Mouse (Mus musculus) embryo, embryonic 10.5 days (tissue): ENCODE data around the gene Adad2.

Source experiments
- DNase-seq: peaks from one replicate; pipeline ENCODE4 v3.0.0-alpha.2; 2015; ENCODE audit warnings: low spot score

The Adad2 gene

DNA sequence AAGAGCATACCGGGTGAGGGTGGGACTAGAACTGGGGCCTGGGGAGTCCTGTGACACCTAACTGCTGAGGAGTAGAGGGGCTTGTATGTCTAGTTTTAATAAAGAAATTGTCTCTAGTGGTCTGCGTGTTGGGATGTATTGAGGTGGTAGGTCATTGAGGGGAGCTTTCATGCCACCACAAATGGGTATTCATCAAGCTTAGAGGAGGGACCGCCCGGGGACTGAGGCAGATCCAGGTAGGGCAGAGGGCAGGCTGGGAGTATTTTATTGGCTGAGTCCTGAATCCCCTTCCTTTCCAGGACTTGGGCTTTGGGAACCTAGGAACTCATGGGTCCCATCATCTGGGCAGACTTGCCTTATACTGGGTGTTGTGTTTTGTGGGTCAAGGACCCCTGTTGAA, 4.3 kb downstream of the Adad2 start:
- DNase-seq = no peak

DNA sequence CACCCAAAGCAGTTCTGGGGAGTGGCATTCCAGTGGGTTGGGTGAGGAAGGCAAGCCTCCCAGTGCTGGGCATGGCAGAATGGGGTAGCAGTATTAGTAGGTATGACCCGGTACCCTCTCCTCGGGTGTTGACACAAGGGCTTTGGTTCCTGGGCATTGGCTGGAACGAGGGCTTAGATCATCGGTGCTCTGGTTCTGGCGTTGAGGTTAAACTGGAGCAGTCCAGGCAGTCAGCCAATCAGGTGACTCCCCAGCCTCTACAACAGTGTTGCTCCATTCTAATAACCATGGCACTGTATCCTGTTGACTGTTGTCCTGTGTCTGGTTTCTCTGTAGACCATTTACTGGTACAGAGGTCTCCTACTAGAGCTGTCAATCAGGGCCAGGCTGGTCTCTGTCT, 5.0 kb downstream of the Adad2 start:
- DNase-seq = no peak

DNA sequence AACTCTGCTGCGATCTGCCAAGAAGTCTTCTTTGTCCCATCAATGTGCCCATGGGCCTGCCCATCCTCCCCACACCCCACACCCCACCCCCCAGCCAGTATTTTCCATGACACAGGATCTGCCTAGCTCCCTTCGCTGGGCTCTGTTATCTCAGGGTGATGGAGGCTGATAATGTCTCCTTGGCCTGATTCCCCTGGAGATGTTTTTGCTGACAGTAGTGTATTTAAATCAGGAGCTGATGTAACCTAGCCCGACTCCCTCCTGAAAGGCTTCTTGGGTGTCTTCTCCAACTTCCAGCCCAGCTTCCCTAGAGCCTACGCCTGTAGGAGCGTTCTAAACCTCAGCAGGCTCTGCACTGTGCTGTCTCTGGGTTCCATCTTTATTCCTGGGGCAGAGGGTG, 6.3 kb downstream of the Adad2 start:
- no peak for DNase-seq

DNA sequence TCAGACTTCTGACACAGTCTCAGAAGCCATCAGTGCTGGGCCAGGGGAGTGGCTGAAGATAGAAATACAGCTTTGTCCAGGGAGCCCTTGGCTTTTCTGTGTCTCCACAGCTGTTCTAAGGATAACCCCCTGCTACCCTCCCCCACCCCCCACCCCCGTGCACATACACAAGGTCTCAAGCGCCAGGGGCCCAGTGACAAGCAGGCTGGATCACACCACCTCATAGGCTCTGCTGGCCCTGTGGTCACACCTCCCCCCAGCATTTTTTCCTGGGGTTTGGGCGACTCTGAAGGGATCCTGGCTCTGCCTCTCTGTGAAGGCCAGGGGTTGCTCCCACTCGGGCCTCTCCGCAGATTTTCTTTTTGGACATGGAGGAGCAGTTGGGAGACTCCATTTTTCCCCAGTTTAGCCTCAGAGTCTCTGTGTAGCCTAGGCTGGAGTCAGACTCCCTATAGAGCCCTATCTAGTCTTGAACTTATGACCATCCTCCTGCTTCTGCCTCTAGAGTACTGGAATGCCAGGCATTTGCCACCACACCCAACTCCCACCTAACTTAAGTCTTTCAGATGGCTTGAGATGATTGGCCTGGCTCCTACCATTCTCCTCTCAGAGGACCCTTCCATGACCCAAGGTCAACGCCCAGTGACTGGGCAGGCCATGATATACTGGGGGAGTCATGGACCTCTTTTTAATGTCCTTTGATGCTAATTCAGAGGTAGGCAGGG, 7.7 kb downstream of the Adad2 start:
- no peak for DNase-seq

DNA sequence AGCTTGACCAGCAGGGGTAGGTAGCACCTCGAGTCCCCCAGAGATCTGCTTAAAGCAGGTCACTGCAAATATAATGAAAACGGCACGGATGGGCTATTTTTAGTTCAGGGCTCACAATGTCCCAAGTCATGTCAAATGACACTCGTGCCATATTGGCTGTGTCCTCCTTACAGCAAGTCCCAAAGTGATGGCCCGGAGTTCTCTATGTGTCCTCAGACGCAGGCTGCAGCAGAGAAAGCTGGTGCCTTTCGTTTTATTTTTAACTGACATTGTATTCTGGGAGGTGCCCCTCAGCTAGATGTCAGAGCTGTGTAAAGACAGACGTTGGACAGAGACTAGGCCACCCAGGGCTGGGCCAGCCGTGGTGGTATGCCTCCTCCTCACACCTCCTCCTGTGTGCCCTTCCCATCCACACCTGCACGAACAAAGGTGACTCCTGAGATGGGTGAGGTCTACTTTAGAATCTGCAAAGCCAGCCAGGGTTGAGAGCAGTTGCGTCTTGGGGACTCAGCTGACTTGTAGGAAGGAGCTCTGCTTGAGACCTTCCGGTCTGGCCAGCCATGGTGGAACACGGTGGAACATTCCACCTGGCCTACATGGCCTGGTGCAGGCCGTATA, 8.4 kb downstream of the Adad2 start:
- no peak for DNase-seq

DNA sequence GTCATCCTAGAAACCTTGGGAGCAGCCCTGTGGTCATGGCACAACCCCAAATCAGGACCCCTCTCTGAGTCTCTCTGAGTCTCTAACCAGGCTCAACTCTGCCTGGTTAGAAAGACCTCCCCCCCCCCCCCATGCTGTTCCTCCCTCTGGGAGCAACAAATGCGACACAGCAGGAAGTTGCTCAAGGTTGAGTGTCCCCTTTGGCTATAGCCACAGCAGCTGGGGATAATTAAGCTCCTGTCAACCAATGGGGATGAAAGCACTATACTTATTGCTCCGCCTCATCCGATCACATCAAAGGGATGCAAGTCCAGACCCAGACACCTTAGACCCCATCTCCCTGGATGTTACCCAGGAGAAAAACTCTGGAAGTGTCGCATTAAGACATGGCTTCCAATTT, 10.0 kb downstream of the Adad2 start:
- no peak for DNase-seq

DNA sequence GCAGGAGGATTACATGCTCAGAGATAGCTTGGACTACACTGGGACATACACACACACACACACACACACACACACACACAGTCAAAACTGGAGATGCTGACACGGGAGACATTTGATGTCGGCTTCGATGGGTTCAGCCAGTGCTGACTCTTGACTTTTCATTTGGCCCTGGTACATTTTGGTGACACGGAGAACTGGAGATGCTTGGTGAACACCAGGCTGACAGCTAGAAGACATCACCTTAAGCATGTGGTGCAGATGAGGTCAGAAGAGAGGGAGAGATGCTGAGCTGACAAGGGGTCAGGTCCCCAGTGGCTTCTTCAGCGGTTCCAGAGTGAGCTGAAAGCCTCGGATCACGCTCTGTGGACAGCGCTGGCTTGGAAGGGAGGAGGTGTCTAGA, 10.5 kb downstream of the Adad2 start:
- DNase-seq = no peak

DNA sequence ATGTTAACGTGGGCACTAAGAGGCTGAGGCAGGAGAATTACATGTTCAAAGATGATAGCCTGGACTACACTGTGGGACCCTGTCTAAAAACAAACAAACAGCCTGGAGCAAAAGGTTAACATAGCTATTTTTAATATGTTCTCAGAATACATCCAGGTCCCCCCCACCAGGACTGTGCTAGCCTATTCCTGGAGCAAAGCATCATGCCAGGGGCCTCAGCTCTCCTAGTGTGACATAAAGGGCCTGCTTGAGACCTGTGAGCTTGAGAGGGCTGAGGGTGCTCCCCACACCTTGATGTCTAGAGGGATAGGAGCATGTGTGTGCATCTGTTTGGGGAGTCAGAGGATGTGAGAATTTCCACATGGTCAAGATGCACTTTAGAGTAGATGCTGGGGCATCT, 11.2 kb downstream of the Adad2 start:
- DNase-seq = no peak

DNA sequence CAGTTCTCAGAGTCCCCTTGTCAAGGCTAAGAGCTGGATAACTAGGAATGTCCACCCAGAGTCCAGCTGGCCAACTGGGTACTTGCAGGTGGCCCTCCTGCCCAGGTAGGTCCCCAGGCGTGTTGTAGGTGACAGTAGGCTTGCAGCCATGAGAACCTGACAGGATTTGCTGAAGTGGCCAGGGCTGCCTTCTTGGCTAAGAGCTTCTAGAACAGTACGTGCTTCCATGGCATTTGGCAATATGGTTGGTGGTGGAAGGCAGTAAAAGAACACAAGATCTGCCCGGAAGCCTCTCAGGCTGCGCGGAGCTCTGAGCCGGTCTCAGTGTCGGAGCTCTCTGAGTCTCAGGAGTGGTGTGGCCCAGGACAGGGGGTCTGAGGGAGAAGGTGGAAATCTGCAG, 12.4 kb downstream of the Adad2 start:
- DNase-seq = no peak

DNA sequence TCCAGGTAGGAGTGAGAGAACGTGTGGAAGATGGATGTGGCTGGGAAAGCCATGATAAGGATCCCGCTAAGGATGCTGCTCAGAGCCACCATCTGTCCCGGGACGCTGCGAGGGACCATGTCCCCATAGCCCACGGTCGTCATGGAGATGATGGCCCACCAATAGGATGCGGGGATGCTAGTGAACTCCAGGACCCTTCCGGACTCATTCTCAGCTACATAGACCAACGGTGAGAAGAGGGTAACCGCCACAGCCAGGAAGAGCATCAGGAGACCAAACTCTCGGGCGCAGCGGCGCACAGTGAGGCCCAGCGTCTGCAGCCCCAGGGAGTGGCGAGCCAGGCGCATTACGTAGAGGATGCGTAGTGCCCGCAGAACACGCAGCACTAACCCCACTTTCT, 13.2 kb downstream of the Adad2 start:
- no peak for DNase-seq

DNA sequence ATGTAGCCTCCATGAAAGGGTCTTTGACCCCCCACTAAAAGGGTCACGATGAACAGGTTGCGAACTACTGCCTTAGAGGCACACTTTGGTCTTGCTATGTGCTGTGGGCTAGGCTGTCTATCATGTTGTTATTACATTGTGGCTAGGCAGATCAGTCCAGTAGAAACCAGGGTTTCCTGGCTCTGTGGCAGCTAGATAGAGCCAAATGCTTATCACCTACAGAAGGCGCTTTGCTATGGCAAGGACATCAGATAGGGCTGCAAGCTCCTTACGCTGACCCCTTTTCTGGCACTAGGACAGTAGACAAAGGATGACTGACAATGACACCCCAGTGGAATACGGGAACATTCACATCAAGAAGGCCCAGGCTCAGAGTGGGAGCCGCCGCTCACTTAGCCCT, 14.7 kb downstream of the Adad2 start:
- DNase-seq = no peak

DNA sequence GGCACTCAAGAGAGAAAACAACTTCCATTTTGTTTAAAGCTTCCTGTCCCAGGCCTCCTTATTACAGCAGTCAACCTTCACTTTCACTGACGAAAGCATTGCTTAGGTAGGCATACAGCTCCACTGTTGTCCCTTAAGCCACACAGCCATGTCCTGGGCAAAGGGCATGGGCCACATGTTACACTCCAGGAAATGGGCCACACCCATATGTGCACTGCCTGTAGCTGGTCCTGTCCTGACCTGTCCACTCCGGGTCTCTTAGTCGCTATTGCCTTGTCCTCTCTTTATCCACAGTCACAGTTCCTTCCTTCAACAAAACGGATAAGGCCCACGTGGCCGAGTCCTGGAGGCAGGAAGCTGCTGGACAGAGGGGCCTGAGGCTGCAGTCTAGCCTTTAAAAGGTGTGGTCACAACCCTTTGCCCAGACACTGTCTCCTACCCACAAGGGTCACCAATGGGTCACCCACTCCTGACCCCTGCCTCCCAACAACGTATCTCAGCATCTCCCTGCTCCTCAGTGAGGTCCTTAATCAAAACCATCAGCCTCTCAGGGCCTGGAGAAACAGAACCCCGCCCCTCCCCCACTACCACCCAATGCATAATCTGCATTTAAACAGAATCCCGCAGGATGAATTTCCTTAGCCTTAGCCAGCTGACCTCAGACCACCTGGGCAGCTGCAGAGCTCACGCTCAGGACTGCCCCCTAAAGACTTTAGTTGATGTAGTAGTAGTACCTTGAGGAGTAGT, 15.2 kb downstream of the Adad2 start:
- DNase-seq = peak; percentile 71

DNA sequence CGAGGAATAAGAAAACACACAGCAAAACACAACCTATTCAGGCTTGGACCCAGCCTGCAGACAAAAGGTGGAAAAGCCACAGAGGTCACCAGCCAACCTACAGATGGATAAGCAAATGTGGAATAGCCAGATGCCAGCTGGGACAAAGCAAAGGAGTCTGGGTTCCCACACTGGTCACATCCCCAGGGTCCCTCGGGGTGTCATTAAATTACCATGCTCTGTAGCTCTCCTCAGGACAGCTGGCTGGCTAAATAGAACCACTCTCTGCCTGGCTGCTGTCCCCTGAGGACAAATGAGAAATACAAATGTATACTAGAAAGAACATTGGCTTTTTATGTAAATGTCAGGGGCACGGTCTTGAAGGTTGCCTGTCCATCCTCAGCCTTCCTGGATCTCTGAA, 18.3 kb downstream of the Adad2 start:
- DNase-seq = peak; percentile 64

DNA sequence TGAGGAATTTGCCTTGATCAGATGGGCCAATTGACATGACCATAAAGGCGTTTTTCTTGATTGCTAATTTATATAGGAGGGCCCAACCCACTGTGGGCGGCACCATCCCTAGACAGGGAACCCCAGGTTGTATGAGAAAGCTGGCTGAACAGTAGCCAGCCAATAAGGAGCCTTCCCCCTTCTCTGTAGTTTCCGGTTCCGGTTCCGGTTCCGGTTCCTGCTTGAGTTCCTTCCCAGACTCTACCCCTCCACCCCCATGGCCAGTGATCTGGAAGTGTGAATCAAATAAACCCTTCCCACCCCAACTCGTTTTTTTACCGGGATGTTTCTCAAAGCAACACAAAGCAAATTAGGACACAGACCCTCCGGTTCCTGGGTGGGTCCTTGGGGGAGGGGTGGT, 19.7 kb downstream of the Adad2 start:
- DNase-seq = no peak

DNA sequence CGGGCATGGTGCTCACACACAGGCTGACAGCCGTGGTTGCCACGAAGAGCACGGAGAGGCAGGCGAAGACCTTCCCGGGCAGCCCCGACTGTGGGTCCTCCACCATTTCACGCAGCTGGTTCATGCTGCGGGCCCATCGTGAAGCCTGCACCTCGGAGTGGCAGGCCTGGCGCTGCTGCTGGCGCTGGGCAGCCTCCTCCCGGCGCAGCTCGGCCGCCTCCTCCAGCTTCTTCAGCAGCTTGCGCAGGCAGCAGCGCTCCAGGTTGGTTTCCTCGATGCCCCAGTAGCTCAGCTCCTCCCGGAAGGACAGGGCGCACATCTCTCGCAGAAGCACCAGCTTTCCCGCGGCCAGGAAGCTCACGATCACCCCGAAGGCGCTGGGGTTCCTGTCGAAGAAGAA, 20.4 kb downstream of the Adad2 start:
- DNase-seq = no peak

DNA sequence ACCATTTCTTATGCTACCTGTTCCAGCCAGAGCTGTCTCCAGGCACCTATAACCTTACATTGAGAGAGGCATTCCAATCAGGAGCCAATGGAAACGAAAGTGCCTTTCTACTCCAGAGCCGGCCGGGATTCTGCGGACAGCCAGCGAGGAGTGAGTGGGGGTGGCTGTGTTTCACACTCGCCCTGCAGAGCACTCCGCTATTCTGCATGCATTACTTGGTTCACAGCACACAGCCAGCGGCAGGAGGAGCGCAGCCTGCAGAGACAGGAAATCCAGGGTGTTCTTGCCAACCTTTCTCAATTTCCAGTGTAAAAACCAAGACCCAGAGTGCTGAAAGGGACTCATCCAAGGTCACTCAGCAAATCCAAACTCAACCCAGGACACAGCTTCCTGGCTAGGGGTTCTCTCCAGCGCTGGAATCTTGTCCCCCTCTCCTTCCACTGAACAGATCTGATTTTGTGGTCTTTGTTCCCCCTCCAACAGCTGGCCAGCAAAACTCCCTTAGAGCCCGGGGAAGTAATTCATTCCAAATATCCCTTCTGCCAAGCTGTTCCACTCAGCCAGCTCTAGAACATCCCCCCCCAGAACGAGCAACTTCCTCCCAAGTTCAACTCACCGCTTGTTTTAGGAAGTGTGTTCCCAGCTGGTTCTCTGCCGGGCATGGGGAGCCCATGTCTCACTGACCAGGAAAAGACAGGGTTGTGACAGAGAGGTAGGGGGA, 22.2 kb downstream of the Adad2 start:
- peak; percentile 56 for DNase-seq

DNA sequence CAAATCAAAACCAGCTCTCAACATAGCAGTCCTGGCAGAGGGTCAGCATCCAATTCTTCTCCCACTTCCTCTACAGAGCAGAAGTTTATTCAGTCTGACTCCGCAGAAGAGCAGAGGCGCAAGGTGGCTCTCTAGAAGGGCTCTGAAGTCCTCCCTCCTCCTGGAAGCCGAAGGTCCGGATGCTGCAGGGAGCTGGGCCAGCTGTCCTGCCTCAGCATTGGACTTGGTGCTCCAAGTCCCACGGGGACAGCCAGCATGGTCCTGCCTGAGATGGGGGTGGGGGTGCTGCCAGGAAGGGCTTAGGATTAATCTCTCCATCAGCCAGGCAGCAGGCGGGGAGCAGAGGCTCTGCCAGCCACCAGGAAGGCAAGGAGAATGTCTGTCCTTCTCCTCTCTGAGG, 22.8 kb downstream of the Adad2 start, which contains the start of gene Kcng4:
Gene Kcng4, minus strand, starts transcription at position 303 of the 400 bp plus-strand sequence.
- DNase-seq = no peak

DNA sequence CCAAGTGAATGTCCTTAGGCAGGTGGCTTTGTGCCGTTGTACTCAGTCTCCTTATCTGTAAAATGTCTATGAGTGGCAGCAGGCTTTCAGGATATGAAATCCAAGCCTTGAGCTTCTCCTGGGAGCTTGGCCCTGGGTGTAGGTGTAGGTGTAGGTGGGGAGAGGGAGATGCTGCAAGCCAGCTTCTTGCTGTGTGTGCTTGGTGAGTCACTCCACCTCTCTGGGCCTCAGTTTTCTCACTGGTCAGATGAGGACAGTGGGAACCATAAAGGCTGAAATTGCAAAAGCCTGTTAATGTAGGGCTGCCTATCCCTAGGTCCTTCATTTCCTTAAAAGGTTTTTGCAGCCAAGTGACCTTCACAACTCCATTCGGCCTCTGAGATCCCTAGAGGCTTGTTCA, 23.4 kb downstream of the Adad2 start:
- DNase-seq = no peak

DNA sequence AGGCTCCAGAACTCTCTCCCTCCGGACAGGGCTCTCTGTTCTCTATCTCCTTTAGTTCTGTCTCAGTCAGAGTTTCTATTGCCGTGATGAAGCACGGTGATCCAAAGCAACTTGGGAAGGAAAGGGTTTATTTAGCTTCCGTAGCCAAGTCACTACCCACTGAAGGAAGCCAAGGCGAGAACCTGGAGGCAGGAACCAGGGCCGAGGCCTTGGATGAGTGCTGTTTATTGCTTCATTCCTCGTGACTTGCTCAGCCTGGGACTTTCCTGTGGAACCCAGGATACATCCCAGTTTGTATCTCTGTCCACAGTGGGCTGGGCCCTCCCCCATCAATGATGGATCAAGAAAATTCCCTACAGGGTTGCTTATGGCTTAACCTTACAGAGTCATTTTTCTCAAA, 24.2 kb downstream of the Adad2 start:
- no peak for DNase-seq

DNA sequence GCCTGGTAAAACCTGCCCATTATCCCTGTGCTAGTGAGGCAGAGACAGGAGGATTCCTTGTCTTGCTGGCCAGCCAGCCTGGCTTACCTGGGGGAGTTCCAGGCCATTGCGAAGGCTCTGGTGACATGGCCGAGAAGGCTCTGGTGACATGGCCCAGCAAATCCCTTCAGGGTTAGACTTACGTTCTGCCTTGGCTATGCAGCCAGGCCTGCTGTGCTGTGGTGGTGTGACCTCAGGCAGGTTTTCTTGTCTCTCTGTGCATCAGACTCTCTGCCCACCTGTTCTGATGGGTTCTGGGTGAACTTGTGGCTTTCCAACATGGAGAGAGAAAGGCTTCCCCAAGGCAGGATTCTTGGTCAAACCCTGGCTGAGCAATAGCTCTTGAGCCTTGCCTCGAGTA, 24.8 kb downstream of the Adad2 start:
- no peak for DNase-seq

DNA sequence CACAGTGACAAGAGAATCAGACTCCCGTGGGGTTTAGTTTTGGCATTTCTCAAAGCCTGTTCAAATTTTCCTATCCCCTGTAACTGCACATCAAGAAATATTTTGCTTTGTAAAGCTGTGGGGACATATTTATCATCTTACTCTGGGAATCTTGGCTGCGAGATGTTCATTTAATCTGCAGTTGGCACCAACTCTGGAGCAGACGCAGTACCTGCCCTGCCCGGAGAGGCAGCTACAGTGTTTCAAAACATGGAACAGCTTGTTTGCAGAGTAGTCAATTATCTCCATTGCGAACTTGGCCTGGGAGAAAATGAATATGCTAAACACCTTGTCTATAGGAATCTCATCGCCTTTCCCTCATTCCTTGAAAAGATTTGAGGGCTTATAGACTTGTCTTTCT, 25.7 kb downstream of the Adad2 start:
- DNase-seq = no peak

DNA sequence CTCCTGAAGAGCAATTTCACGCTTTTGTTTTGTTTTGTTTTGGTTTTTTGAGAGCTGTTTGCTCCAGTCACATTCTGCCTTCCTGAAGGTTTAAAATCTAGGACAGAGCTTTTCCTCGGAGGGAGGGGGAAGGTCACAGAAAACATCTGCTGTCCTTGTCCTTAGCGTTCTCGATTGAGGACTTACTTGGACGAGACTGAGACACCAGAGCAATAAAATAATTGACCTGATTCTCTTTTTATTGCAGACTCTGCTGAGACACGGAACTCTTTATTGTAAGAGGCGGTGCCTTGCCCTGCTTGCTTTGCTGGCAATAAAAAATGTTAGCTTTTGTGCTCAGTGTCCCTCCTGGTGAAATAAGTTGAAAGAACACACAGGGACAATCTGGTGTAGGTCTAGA, 27.3 kb downstream of the Adad2 start:
- no peak for DNase-seq

DNA sequence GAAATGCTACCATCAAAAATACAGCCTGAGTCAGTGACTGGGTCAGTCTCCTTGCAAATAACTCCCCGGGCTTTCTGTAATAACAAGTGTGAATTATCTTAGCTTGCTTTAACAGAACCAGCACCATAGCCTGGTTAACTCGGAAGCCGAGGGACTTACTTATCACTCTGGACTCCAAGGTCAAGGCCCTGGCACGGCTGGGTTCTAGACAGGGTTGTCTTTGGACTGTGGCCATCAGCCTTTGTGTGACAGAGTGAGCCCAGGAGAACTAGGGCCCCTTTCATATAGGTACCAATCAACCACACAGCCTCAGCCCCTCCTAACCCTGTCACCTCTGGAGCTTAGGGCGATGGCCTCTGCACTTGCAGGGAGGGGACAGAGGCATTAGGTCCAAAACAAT, 28.5 kb downstream of the Adad2 start:
- no peak for DNase-seq
